Mouse (Mus musculus) E14TG2a.4 (cell line): ENCODE results near the gene Clstn1.

Experiments
- CTCF ChIP-seq: conservative IDR thresholded peaks from 2 replicates; pipeline ENCODE4 v1.5.1; 2014; ENCODE audit warnings: low read length
- NANOG ChIP-seq: IDR thresholded peaks from 2 replicates; pipeline ENCODE4 v1.6.1; 2014; ENCODE audit warnings: borderline replicate concordance, low read length, mixed read lengths

DNA sequence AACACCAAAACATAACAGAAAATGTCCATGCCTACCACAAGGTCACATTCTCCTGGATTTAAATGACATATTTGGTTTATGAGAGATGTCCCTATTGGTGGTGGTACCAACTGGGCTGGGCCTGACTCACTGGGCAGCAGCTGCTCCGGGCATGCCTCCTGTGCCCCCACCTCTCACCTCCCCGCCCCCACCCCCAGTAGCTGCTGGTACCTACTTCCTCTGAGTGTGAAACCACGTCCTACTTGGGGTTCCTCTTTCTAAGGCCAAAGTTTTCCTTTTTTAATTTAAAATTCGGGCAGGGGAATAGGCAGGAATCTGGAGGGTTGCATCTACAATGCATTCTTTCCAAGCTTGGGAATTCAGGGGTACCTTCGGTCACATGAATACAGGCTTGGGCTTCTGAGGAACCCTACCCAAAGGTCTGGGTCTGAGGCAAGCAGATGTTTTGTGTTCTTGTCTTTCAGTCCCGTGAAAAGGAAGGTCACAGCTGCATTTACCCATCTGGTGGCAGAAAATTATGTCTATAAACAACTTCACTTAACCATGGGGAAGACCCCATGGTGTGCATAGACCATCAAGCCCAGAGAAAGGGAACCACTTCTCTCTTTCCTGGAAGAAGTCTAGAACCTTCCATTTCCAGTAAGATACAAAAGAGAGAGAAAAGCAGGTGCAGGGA, 78.9 kb downstream of the Clstn1 start:
- TF ChIP-seq CTCF (no peak), NANOG (no peak)
